Mouse (Mus musculus): ENCODE data around the gene Fbxo2.

DNA sequence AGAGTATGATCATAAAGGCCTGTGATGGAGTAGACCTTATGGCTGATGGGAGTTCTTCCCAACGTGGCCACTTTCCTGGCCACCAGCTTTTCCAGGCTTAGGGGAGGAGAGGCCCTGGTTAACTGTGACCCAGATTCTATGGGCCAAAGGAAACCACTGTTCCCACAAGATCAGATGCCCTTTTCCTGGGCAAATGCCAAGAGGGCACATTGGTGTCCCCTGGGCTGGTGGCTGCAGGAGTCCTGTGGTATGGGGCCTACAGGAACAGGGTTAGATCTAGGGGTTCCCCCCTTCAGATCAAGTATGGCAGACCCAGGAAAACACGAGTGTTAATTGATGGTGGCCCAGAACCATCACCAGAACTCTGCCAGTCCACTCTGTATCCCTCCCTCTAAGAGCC is 12.7 kb upstream of the Fbxo2 start:
- TF ChIP-seq CTCF (IDR thresholded peaks at IDR 0.05) (no peak), EP300 (IDR thresholded peaks at IDR 0.05) (no peak)
